Mouse (Mus musculus) cortical plate, adult 2 months (tissue): ENCODE measurements around the gene Eya4. TPM values are rescaled to one million over a fixed set of nuclear protein-coding genes. Genes with fewer than 3 reads are reported as not detected.
A peak's percentile ranks its signal among the peaks of the same experiment; 100 is the strongest.

Experiments
- H3K27ac ChIP-seq: fragments of 200-500 bp; 2 replicates; pipeline ENCODE4 v1.5.1; 2012; ENCODE audit warnings: low read length, control low read depth, inconsistent platforms; ENCODE audit not compliant: insufficient read depth
- H3K4me1 ChIP-seq: fragments of 200-500 bp; 2 replicates; pipeline ENCODE4 v1.6.1; 2011; ENCODE audit warnings: low read length; ENCODE audit not compliant: control insufficient read depth, insufficient read depth
- H3K4me3 ChIP-seq: fragments of 200-500 bp; 2 replicates; pipeline ENCODE4 v1.5.1; 2011; ENCODE audit warnings: mild to moderate bottlenecking, low read length, control low read depth; ENCODE audit not compliant: insufficient read depth
- CTCF ChIP-seq: fragments of 200-500 bp; IDR thresholded peaks from 2 replicates; pipeline ENCODE4 v1.5.1; 2011; ENCODE audit warnings: mild to moderate bottlenecking, control low read depth, low read length; ENCODE audit not compliant: insufficient read depth; ENCODE audit errors: extremely low read depth
- POLR2A ChIP-seq: fragments of 200-500 bp; IDR thresholded peaks from 2 replicates; pipeline ENCODE4 v1.6.1; 2011; ENCODE audit warnings: mild to moderate bottlenecking, low read length, control low read depth; ENCODE audit not compliant: insufficient read depth; ENCODE audit errors: extremely low read depth
- polyA plus RNA-seq: library from polyadenylated mRNA; depleted of rRNA; stranded (reverse); fragments of >200 nt; gene quantifications from 2 replicates; pipeline ENCODE4 v1.2.3, GENCODE M21; 2012

The Eya4 gene
- polyA plus RNA-seq, 1 experiment = 3.0 TPM

DNA sequence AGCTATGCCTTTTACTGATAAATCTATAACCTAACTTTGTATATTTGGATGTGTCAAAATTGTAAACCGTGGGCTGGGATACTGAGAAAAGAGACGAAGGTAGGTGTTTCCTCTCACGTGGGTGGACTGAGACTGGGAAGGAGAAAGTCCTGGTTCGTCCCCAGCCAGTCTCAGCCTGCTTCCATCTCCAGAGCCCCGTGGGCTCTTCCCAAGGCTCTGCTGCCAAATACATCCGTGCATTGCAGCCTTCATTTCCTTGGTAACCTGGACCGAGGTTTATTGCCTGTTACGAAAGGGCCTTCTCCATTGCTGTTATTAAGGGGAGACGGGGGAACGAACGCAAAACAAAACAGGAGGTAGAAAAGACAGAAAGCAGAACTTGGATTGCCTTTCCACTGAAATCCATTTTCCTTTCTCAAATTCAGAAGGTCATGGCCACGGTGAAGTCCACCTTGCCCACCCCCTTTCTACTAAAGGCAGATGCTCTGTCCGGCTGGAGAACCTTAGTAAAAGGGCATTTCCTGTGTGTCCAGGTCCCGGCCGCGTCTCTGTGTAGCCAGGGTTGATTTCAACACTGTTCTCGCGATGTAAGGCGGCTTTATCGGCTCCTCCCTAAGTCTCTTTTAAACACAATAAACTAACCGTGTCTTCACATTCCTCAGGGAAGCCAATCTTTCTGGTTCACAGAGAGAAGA, 273.7 kb downstream of the Eya4 start:
- Histone ChIP-seq H3K4me1 (no peaks in the 10 kb centered on the region; the same call in 1 of the 2 replicates), H3K27ac (no peak overlapping the region), H3K4me3 (peak overlapping the region; percentile 10; the same call in 1 of the 2 replicates)
- no peak for TF ChIP-seq POLR2A
- no peak for TF ChIP-seq CTCF

DNA sequence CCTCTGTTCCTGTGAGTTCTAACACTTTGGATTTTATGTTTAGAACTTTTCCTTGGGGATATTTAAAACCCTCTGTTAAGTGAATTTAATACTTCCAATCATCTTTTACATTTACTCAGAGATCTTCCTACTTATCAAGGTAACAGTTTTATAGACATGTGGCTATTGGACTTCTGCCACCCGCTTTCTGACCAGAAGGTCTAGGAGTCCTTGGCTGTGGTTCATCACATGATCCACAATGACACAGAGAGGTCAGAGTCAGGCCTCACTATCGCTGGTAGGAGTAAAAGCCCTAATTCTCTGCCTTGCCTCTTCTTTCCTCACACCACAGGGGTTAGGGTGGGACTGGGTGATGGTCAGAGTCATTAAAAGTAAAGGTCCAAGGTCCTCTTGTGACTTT, 277.2 kb downstream of the Eya4 start:
- no peak overlapping the region for H3K4me3 ChIP-seq
- H3K27ac ChIP-seq = no peak overlapping the region
- no peaks in the 10 kb centered on the region; the same call in 1 of the 2 replicates for H3K4me1 ChIP-seq
- no peak for TF ChIP-seq CTCF

DNA sequence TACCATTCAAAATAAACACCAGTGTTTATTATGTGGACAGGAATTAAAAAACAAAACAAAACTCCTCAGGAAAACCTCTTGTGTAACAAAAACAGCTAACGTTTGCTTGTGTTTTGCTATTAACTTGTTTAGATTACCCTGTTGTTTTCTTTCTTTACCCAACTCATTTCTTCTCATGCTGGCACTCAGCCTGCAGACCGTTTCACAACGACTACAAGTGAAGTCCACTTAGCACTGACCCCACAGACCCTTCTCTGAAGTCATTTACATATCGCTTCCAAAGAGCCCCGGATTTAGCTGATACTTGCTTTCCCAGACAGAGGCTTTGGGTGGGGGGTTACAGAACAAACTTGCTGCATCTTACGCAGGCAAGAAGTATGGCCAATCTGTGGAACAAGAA, 286.9 kb downstream of the Eya4 start:
- Histone ChIP-seq H3K27ac (no peak overlapping the region), H3K4me3 (no peak overlapping the region), H3K4me1 (no peaks in the 10 kb centered on the region)
- TF ChIP-seq POLR2A (no peak), CTCF (no peak)

DNA sequence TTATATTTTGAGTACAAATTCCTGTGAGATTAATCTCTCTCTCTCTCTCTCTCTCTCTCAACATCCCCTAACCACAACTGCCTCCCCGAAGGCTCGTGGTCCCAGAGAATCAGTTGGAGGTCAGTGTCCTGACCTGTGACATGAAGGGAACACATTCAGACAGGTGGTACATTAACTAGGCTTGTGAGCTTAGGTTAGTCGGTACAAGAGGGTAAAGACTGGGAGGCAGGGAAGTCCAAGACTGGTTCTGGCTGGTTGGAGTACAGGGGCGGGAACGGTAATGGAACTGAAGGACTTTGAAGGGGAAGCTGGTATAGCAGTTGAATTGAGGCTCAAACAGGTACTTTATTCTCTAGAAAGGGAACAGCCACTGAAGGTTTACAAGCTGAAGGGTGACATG, 287.9 kb downstream of the Eya4 start:
- Histone ChIP-seq H3K4me3 (no peak overlapping the region), H3K4me1 (no peaks in the 10 kb centered on the region), H3K27ac (no peak overlapping the region)
- TF ChIP-seq POLR2A (no peak), CTCF (no peak)

DNA sequence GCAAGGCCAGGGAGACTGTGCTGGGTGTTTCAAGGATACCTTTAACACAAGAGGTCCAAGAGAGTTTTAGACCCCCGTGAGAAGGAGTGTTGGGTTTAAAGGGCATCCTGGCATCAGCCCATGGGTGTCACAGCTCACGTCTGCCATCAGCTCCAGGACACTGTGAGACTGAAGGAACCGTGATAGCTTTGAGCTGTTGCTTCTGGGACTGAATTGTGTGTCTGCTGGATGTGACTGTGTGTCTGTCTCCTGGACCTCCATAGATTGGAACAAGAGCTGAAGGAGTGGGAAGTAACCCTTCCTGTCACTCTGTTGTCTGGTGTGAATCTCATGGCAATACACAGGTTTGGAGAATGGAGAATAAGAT, 289.9 kb downstream of the Eya4 start:
- no peak overlapping the region for H3K4me3 ChIP-seq
- TF ChIP-seq CTCF = no peak
- TF ChIP-seq POLR2A = no peak
- H3K4me1 ChIP-seq = no peaks in the 10 kb centered on the region
- H3K27ac ChIP-seq = no peak overlapping the region

GRCm38 (mm10) chr10:23060041-23060693, 290.4 kb downstream of the Eya4 start:
- TF ChIP-seq POLR2A = no peak
- no peak for TF ChIP-seq CTCF
- H3K4me1 ChIP-seq = no peaks in the 10 kb centered on the region

DNA sequence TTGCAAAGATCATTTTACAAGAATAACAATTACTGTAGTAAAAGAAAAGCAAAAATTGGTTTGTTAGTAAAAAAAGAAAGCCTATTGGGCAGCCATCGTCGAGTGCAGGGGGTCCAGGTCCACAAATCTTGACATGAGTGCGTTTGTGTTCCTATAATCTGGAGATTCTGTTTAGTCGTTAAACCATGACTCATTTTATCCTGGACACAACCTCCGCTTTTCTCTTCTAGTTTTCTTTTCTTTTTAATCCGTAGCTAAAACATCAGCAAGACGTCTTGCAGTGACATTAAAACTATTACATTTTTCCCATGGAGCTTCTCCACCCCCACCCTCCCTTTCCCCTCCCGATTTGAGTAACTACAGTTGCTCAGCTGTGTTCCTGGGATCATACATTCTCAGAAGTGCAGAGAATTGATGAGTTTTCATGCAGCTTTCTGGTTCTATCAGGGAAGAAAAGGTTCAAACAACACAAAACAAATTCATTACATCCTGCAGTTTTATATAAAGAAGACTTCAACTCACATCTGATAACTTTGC, 297.1 kb downstream of the Eya4 start:
- no peak overlapping the region for H3K27ac ChIP-seq
- H3K4me3 ChIP-seq = no peak overlapping the region
- H3K4me1 ChIP-seq = no peaks in the 10 kb centered on the region
- TF ChIP-seq CTCF = no peak
- no peak for TF ChIP-seq POLR2A

More at GRCm38 (mm10) chr10:23060041-23060693, 290.4 kb downstream of the Eya4 start:
- Histone ChIP-seq H3K4me3 (no peak overlapping the region), H3K27ac (no peak overlapping the region)
